Mouse (Mus musculus) liver, adult 2 months (tissue): ENCODE measurements around the gene Sema6d. TPM values are rescaled to one million over a fixed set of nuclear protein-coding genes. Genes with fewer than 3 reads are reported as not detected.
A peak's percentile ranks its signal among the peaks of the same experiment; 100 is the strongest.

ENCODE experiments used
- DNase-seq: peaks from one replicate; pipeline ENCODE4 v3.0.0-alpha.2; 2011; ENCODE audit warnings: low read depth, low spot score; ENCODE audit errors: extremely low read depth
- H3K27ac ChIP-seq: fragments of 200-500 bp; replicated peaks from 2 replicates; pipeline ENCODE4 v1.5.1; 2012; ENCODE audit warnings: low read depth, mild to moderate bottlenecking, control low read depth, inconsistent platforms, low read length; ENCODE audit not compliant: insufficient read depth
- H3K27me3 ChIP-seq: fragments of 200-500 bp; 2 replicates; pipeline ENCODE4 v1.6.1; 2012; ENCODE audit warnings: mild to moderate bottlenecking, moderate library complexity, low read length, inconsistent platforms; ENCODE audit not compliant: control insufficient read depth, insufficient read depth
- H3K36me3 ChIP-seq: fragments of 200-500 bp; 2 replicates; pipeline ENCODE4 v1.6.1; 2012; ENCODE audit warnings: low read length, inconsistent platforms; ENCODE audit not compliant: control insufficient read depth, insufficient read depth
- H3K4me1 ChIP-seq: fragments of 200-500 bp; 2 replicates; pipeline ENCODE4 v1.6.1; 2011; ENCODE audit warnings: low read length; ENCODE audit not compliant: control insufficient read depth, insufficient read depth
- H3K4me3 ChIP-seq: fragments of 200-500 bp; 2 replicates; pipeline ENCODE4 v1.5.1; 2011; ENCODE audit warnings: low read depth, mild to moderate bottlenecking, control low read depth, low read length, moderate library complexity; ENCODE audit not compliant: insufficient read depth
- H3K79me2 ChIP-seq: fragments of 200-500 bp; 2 replicates; pipeline ENCODE4 v1.6.1; 2012; ENCODE audit warnings: inconsistent platforms, mild to moderate bottlenecking, low read length, moderate library complexity; ENCODE audit not compliant: control insufficient read depth, insufficient read depth
- H3K9ac ChIP-seq: fragments of 200-500 bp; 2 replicates; pipeline ENCODE4 v1.6.1; 2012; ENCODE audit warnings: low read depth, mild to moderate bottlenecking, control low read depth, inconsistent platforms, low read length
- CTCF ChIP-seq: fragments of 200-500 bp; IDR thresholded peaks from 2 replicates; pipeline ENCODE4 v1.5.1; 2011; ENCODE audit warnings: low read depth, low read length, control low read depth
- POLR2A ChIP-seq: fragments of 200-500 bp; IDR thresholded peaks from 2 replicates; pipeline ENCODE4 v1.6.1; 2011; ENCODE audit warnings: low read length, control low read depth; ENCODE audit not compliant: insufficient read depth; ENCODE audit errors: extremely low read depth
- WGBS: fragments of 180-500 bp; shearing (Covaris S2); methylation state at CpG from one replicate; pipeline ENCODE4 v1.1.7; 2018; 5-methylcytosine and 5-hydroxymethylcytosine counted together
- polyA plus RNA-seq: library from polyadenylated mRNA; depleted of rRNA; stranded (reverse); fragments of >200 nt; gene quantifications from 2 replicates; pipeline ENCODE4 v1.2.3, GENCODE M21; 2012; rRNA removed
- total RNA-seq: library from RNA; depleted of rRNA; stranded (reverse); fragments of >200 nt; gene quantifications from 2 replicates; pipeline ENCODE4 v1.2.3, GENCODE M21; 2014; rRNA removed

Gene Sema6d
- total RNA-seq = 8.5 and 11.1 TPM in 2 replicates
- 2.9 and 3.9 TPM in 2 replicates for polyA plus RNA-seq

- Histone ChIP-seq H3K27me3 (peaks cover 5% of the 10 kb centered on the region; the same call in 1 of the 2 replicates), H3K36me3 (no peaks in the 10 kb centered on the region), H3K4me1 (no peaks in the 10 kb centered on the region), H3K4me3 (peak within 1 kb of the TSS; percentile 44), H3K27ac (no peak within 1 kb of the TSS), H3K9ac (no peak within 1 kb of the TSS; the same call in 1 of the 2 replicates), H3K79me2 (no peaks in the 10 kb centered on the region)
- TF ChIP-seq POLR2A = no peak
- TF ChIP-seq CTCF = no peak
- WGBS = 3% methylated on average over 28 of the region's 29 CpGs
- no peak for DNase-seq
Observed at GRCm38 (mm10) chr2:124089813-124090230, at the start of gene Sema6d. TSS of gene Sema6d (plus strand) at chr2:124089969.

- H3K27me3 ChIP-seq = no peaks in the 10 kb centered on the region
- no peak overlapping the region for H3K27ac ChIP-seq
- H3K36me3 ChIP-seq = no peaks in the 10 kb centered on the region
- H3K9ac ChIP-seq = no peak overlapping the region
- TF ChIP-seq POLR2A (no peak), CTCF (no peak)
- no peak overlapping the region for H3K4me3 ChIP-seq
- DNase-seq = no peak
- WGBS = 73% methylated on average over 3 of the region's 3 CpGs
- H3K4me1 ChIP-seq = no peaks in the 10 kb centered on the region; the same call in 1 of the 2 replicates
- no peaks in the 10 kb centered on the region for H3K79me2 ChIP-seq
Observed at GRCm38 (mm10) chr2:124059910-124060309, 29.9 kb upstream of the Sema6d start.

- Histone ChIP-seq H3K27me3 (no peaks in the 10 kb centered on the region), H3K79me2 (no peaks in the 10 kb centered on the region), H3K4me1 (no peaks in the 10 kb centered on the region), H3K9ac (no peak overlapping the region), H3K36me3 (no peaks in the 10 kb centered on the region), H3K4me3 (no peak overlapping the region), H3K27ac (no peak overlapping the region)
- 81% methylated on average over 4 of the region's 4 CpGs for WGBS
- no peak for TF ChIP-seq CTCF
- TF ChIP-seq POLR2A = no peak
- DNase-seq = no peak
Observed at GRCm38 (mm10) chr2:124068380-124068779, 21.4 kb upstream of the Sema6d start.

GRCm38 (mm10) chr2:124070664-124071063 lies 19.1 kb upstream of the Sema6d start:
- Histone ChIP-seq H3K79me2 (no peaks in the 10 kb centered on the region), H3K36me3 (no peaks in the 10 kb centered on the region), H3K27ac (no peak overlapping the region), H3K9ac (no peak overlapping the region), H3K4me1 (no peaks in the 10 kb centered on the region), H3K27me3 (no peaks in the 10 kb centered on the region), H3K4me3 (no peak overlapping the region)
- no peak for TF ChIP-seq POLR2A
- no peak for TF ChIP-seq CTCF
- WGBS = 89% methylated on average over 2 of the region's 2 CpGs
- no peak for DNase-seq

- Histone ChIP-seq H3K36me3 (no peaks in the 10 kb centered on the region), H3K79me2 (no peaks in the 10 kb centered on the region), H3K4me1 (no peaks in the 10 kb centered on the region), H3K9ac (no peak overlapping the region), H3K27me3 (no peaks in the 10 kb centered on the region), H3K4me3 (no peak overlapping the region), H3K27ac (no peak overlapping the region)
- DNase-seq = no peak
- WGBS = 24% methylated on average over 2 of the region's 2 CpGs
- no peak for TF ChIP-seq POLR2A
Observed at GRCm38 (mm10) chr2:124071380-124071779, 18.4 kb upstream of the Sema6d start.

- Histone ChIP-seq H3K27me3 (peaks cover 5% of the 10 kb centered on the region; the same call in 1 of the 2 replicates), H3K4me1 (no peaks in the 10 kb centered on the region), H3K79me2 (no peaks in the 10 kb centered on the region), H3K4me3 (peak overlapping the region; percentile 44), H3K27ac (no peak overlapping the region), H3K36me3 (no peaks in the 10 kb centered on the region), H3K9ac (no peak overlapping the region; the same call in 1 of the 2 replicates)
- 2% methylated on average over 48 of the region's 49 CpGs for WGBS
- DNase-seq = no peak
- TF ChIP-seq CTCF (no peak), POLR2A (no peak)
Observed at GRCm38 (mm10) chr2:124090231-124091141, 717 bp downstream of the Sema6d start.
